Mouse (Mus musculus) heart, postnatal 0 days (tissue): ENCODE results near the gene Cubn.

Source experiments
- CTCF ChIP-seq: IDR thresholded peaks from 2 replicates; pipeline ENCODE4 v1.5.1; 2016; ENCODE audit warnings: antibody characterized with exemption, control low read depth, low read depth
- EP300 ChIP-seq: IDR thresholded peaks from 2 replicates; pipeline ENCODE4 v1.6.1; 2016; ENCODE audit warnings: antibody characterized with exemption, low read depth

- TF ChIP-seq EP300: no peak
- no peak for TF ChIP-seq CTCF
These were observed 83.3 kb downstream of the Cubn start for GRCm38 (mm10) chr2:13408333-13408732.
